Mouse (Mus musculus) hindbrain, embryonic 11.5 days (tissue): ENCODE data around the gene Tmem8b. TPM values are rescaled to one million over a fixed set of nuclear protein-coding genes. Genes with fewer than 3 reads are reported as not detected.
A peak's percentile ranks its signal among the peaks of the same experiment; 100 is the strongest.

ENCODE experiments used
- ATAC-seq: fragments of 200-750 bp; cut with Nextera tagmentation; 2 replicates; pipeline ENCODE4 v1.8.0; 2017; ENCODE audit warnings: mild to moderate bottlenecking, moderate TSS enrichment, moderate library complexity; ENCODE audit not compliant: low FRiP score
- DNase-seq: peaks from one replicate; pipeline ENCODE4 v3.0.0-alpha.2; 2015; ENCODE audit warnings: low spot score
- H3K27ac ChIP-seq: fragments of 300-500 bp; sonication (generic); 2 replicates; pipeline ENCODE4 v1.5.1; 2014; ENCODE audit warnings: mild to moderate bottlenecking, low read depth, low read length
- H3K27me3 ChIP-seq: fragments of 300-500 bp; sonication (generic); 2 replicates; pipeline ENCODE4 v1.6.1; 2014; ENCODE audit warnings: mild to moderate bottlenecking, low read length, moderate library complexity, mixed read lengths; ENCODE audit not compliant: control insufficient read depth, insufficient read depth
- H3K36me3 ChIP-seq: fragments of 300-500 bp; sonication (generic); 2 replicates; pipeline ENCODE4 v1.6.1; 2014; ENCODE audit warnings: mild to moderate bottlenecking, low read length, moderate library complexity, mixed read lengths; ENCODE audit not compliant: control insufficient read depth, insufficient read depth
- H3K4me1 ChIP-seq: fragments of 300-500 bp; sonication (generic); replicated peaks from 2 replicates; pipeline ENCODE4 v1.6.1; 2014; ENCODE audit warnings: low read length, mixed read lengths; ENCODE audit not compliant: control insufficient read depth, insufficient read depth
- H3K4me2 ChIP-seq: fragments of 300-500 bp; sonication (generic); replicated peaks from 2 replicates; pipeline ENCODE4 v1.6.1; 2014; ENCODE audit warnings: mild to moderate bottlenecking, low read depth, low read length
- H3K4me3 ChIP-seq: fragments of 300-500 bp; sonication (generic); 2 replicates; pipeline ENCODE4 v1.5.1; 2014; ENCODE audit warnings: low read depth, low read length
- H3K9ac ChIP-seq: fragments of 300-500 bp; sonication (generic); 2 replicates; pipeline ENCODE4 v1.6.1; 2014; ENCODE audit warnings: low read depth, low read length
- H3K9me3 ChIP-seq: fragments of 300-500 bp; sonication (generic); 2 replicates; pipeline ENCODE4 v1.6.1; 2016; ENCODE audit warnings: low read length; ENCODE audit not compliant: control insufficient read depth
- WGBS: fragments of 180-500 bp; shearing (Covaris S2); extraction: QIAGEN DNeasy Blood & Tissue Kit; methylation state at CpG from one replicate; pipeline ENCODE4 v1.1.7; 2014; 5-methylcytosine and 5-hydroxymethylcytosine counted together
- polyA plus RNA-seq: library from polyadenylated mRNA; unstranded; fragments of >200 nt; fragmentation: Nextera tagmentation; extraction: Ambion mirVana; gene quantifications from 2 replicates; pipeline ENCODE4 v1.2.1, GENCODE M21; 2014

The Tmem8b gene
- polyA plus RNA-seq: 5.7 and 7.2 TPM in 2 replicates

DNA sequence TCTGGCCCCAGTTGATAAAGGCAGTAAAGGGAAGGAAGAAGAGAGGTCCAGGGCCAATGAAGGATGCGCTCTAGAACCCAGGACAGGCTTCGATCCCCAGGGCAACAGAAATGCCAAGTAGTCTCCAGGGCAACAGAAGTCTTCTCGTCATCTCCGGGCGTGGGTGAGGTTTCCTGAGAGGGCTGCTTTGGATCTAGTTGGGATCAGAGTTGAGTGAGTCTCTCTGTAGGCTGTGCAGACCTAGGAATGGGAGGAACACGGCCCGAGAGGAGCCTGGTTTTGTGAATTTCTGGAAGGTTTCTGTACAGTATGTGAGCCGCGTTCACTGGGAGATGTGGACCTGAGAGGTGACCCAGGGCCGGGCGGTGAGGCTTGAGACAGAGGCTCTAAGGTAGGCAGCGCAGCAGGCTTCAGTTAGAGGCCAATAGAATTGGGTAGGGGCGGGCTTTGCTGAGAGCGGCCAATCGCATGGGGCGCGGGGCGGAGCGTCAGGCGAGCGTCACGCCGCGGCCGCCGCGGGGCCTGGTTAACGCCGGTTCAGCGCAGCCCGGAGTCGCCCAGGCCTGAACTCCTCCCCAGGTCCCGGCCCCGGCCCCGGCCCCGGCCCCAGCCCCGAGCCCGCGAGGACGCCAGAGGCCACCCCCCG lies at the start of gene Tmem8b, which contains the start of gene Fam221b:
Gene Tmem8b (plus strand): TSS at position 190 of the 646 bp plus-strand sequence.
Gene Fam221b (minus strand): TSS at position 364 of the 646 bp plus-strand sequence.
- Histone ChIP-seq H3K36me3 (no peaks in the 10 kb centered on the region), H3K4me3 (peak within 1 kb of the TSS; percentile 78), H3K27me3 (peaks cover 9% of the 10 kb centered on the region), H3K4me1 (peaks cover 2% of the 10 kb centered on the region; the same call in 1 of the 2 replicates), H3K27ac (peak within 1 kb of the TSS; percentile 36; the same call in 1 of the 2 replicates), H3K9me3 (no peaks in the 10 kb centered on the region), H3K4me2 (peak within 1 kb of the TSS; percentile 86), H3K9ac (peak within 1 kb of the TSS; percentile 93)
- ATAC-seq (peak; percentile 90), DNase-seq (peak; percentile 93)
- WGBS: 1% methylated on average over 34 of the region's 41 CpGs

DNA sequence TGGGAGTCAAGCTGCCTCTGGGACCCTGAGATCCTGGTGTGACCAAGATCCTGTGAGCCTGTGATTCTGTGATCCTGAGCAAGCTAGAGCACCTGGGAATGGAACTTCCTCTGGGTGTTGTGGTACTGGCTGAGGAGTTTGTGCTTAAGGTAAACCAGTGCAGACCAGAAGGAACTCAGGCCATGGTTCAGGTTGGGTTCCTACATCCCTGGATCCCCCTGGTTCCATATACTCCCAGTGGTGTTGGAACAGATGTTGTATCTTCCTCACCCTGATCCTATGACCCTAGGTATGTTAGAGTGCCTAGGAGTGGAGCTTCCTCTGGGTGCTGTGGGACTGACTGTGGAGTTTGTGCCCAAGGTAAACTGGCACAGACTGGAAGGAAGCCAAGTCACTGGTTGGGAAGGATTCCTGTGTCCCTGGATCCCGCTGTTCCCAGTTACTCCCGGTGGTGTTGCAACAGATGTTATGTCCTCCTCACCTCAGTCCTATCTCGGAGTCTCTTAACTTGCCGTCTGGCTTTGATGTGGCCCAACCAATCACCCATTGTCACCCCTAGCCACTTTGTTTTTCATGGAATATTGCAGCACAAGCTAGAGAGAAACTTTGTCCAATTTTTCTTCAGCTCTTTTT lies 48.5 kb upstream of the Tmem8b start:
- Histone ChIP-seq H3K4me2 (no peak overlapping the region), H3K9ac (no peak overlapping the region), H3K4me3 (no peak overlapping the region), H3K9me3 (no peaks in the 10 kb centered on the region), H3K27me3 (no peaks in the 10 kb centered on the region), H3K27ac (no peak overlapping the region), H3K36me3 (no peaks in the 10 kb centered on the region), H3K4me1 (no peaks in the 10 kb centered on the region)
- 83% methylated on average over 4 of the region's 4 CpGs for WGBS
- DNase-seq (no peak), ATAC-seq (no peak)

DNA sequence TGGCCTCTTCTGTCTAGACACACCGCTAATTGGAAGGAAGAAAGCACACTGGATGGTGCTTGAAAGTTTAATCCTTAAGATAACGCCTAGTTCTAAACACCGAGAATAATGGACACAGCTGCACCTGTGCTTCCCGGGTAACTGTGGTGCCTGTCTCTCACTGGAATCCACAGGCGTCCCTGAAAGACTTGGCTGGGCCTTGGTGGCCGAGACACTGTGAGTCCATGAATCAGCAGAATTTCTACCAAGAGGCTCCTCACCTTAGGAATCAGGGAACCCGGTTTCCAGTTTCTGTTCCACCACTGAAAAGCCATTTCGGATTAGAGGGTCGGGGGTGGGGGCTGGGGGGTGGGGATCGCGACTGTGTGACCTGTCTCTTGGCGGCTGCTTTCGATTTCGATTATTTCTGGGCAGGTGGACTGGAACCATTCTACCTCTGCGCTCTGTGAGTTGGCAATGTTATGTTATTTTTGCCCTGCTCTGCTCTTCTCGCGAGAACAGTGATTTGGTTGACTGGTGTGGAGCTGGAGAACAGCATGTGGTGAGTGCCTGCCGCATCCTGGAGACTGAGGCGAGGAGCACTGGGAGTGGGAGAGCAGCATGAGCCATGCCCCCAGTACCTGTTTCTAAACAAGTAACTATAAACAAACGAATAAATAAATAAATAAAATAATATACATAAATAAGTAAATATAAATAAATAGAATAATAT lies 39.5 kb upstream of the Tmem8b start:
- H3K4me2 ChIP-seq: no peak overlapping the region
- peaks cover 14% of the 10 kb centered on the region for H3K4me1 ChIP-seq
- H3K9me3 ChIP-seq: no peaks in the 10 kb centered on the region; the same call in 1 of the 2 replicates
- WGBS: 39% methylated on average over 20 of the region's 20 CpGs
- ATAC-seq (no peak), DNase-seq (peak; percentile 37)
- peaks cover 4% of the 10 kb centered on the region; the same call in 1 of the 2 replicates for H3K27me3 ChIP-seq
- no peak overlapping the region for H3K4me3 ChIP-seq
- no peak overlapping the region for H3K9ac ChIP-seq
- no peak overlapping the region for H3K27ac ChIP-seq
- no peaks in the 10 kb centered on the region for H3K36me3 ChIP-seq

DNA sequence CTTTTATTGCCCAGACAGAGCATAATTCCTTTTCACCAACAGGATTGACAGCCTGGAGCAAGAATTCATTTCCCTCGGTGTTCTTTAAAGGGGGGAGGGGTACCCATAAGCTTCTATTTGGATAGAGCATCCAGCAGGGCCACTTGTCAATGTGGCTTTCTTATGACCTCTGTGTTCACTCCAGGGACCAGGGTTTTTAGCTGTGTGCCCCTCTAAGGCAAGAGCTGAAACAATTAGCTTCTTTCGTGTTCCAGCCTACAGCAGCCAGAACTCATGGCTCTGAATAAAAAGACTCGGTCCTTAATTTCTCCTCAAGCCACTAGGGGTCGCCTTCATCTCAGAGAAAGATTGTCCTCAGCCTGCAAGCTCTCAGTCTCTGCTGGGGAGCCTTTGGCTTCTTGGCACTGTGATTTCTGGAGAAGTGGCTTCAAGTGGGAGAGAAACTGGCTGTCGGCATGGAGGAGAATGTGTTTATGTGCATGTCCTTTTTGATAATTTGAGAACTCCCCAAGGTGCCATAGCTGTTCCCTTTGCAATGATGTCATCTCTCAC lies 38.7 kb upstream of the Tmem8b start:
- Histone ChIP-seq H3K4me3 (no peak overlapping the region), H3K27me3 (peaks cover 4% of the 10 kb centered on the region; the same call in 1 of the 2 replicates), H3K4me1 (peaks cover 14% of the 10 kb centered on the region), H3K4me2 (no peak overlapping the region; the same call in 1 of the 2 replicates), H3K9ac (no peak overlapping the region), H3K27ac (peak overlapping the region; percentile 87), H3K9me3 (no peaks in the 10 kb centered on the region; the same call in 1 of the 2 replicates), H3K36me3 (no peaks in the 10 kb centered on the region)
- DNase-seq (peak; percentile 89), ATAC-seq (peak; percentile 56)
- WGBS: 6% methylated on average over 5 of the region's 5 CpGs

DNA sequence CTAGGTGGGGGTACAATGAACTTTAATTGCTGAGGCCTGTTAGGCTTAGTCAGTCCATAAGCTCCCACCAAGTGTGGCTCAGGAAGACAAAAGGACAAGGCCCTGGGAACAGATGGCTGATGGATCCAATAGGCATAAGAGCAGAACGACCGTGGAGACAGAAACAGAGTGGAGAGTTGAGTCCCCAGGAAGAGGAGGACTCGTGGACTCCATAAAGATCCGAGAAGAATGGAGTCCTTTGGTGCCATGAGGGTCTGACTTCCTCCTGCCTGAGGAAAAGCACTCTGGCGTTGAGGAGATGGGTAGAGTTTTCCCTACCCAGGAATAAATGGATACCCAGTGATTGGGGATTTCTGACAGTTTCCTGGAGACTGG lies 38.1 kb upstream of the Tmem8b start:
- Histone ChIP-seq H3K36me3 (no peaks in the 10 kb centered on the region), H3K9ac (peak overlapping the region; percentile 93; the same call in 1 of the 2 replicates), H3K4me3 (peak overlapping the region; percentile 55), H3K4me1 (peaks cover 14% of the 10 kb centered on the region), H3K27ac (peak overlapping the region; percentile 87), H3K9me3 (no peaks in the 10 kb centered on the region), H3K4me2 (peak overlapping the region; percentile 88), H3K27me3 (peaks cover 4% of the 10 kb centered on the region; the same call in 1 of the 2 replicates)
- DNase-seq (peak; percentile 58), ATAC-seq (no peak; the same call in none of the 2 replicates)
- 12% methylated on average over 5 of the region's 5 CpGs for WGBS

DNA sequence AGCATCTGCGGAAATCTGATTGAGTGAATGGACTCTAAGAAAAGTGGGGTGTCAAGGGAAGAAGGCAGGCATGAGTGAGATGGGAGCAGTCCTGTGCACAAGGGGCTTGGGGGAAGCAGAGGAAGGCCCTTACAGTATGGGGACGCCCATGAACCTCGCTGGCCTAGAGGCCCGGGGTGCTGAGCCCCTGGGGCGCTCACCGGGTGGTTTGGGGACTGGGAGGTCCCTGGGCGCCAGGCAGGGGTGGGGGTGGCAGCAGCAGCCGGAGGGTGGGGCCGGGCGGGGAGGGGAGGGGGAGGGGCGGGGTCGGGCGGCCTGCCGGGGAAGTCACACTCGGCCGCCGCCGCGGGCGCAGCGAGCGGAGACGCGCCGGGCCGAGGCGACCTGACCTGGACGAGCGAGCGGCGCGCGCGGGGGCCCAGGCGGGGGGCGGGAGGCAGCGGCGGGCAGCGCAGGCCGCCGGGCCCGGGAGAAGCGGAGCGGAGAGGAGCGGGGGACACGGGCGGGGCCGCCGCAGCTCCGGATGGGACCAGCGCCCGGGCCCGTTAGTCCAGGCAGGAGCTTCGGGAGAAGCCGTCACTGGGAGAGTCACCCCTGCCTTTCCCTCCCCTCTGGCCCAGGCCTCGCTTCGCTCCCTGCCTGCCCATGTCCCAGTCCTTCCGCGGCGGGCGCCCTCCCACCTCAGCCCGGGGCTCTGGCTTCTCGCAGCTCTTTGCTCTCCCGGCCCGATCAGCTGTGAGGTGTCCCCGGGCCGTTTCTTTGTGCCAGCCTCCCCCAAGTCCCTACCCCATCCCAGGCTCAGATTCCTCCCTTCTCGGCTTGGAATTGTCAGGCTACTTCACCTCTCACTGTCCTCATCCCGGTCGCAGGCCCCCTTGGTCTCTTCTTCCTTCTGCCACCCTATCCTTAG lies 37.5 kb upstream of the Tmem8b start, which contains the start of gene Npr2:
Gene Npr2 (plus strand): TSS at position 890 of the 910 bp plus-strand sequence.
- Histone ChIP-seq H3K36me3 (no peaks in the 10 kb centered on the region), H3K4me3 (peak within 1 kb of the TSS; percentile 55), H3K27me3 (peaks cover 4% of the 10 kb centered on the region; the same call in 1 of the 2 replicates), H3K27ac (peak within 1 kb of the TSS; percentile 87), H3K4me2 (peak within 1 kb of the TSS; percentile 88), H3K9me3 (no peaks in the 10 kb centered on the region), H3K4me1 (peaks cover 14% of the 10 kb centered on the region), H3K9ac (peak within 1 kb of the TSS; percentile 93)
- DNase-seq (peak; percentile 71), ATAC-seq (peak; percentile 50)
- under 1% methylated on average over 33 of the region's 70 CpGs for WGBS

DNA sequence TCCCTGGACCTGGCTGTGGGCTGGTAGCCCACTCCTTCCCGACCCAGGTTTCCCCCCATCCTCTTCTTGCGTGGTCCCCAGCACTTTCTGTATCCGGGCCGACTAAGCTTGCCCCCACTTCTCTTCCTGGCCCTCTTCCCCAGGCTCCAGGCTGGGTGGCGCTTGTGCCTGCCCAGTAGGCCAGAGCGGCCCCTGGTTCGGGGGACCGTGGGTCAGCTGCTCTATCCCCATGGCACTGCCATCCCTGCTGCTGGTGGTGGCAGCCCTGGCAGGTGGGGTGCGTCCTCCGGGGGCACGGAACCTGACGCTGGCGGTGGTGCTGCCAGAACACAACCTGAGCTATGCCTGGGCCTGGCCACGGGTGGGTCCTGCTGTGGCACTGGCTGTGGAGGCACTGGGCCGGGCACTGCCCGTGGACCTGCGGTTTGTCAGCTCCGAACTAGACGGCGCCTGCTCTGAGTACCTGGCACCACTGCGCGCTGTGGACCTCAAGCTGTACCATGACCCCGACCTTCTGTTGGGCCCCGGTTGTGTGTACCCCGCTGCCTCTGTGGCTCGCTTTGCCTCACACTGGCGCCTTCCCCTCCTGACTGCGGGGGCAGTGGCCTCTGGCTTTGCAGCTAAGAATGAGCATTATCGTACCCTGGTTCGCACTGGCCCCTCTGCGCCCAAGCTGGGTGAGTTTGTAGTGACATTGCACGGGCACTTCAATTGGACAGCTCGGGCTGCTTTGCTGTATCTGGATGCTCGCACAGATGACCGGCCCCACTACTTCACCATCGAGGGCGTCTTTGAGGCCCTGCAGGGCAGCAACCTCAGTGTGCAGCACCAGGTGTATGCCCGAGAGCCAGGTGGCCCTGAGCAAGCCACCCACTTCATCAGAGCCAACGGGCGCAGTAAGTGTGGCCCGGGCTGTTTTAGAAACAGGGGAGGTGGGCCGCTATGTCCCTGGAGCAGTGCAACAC lies 36.5 kb upstream of the Tmem8b start:
- ATAC-seq: 0 out of 2 replicates have a peak, but pooled peaks have one; percentile 6

More for the DNA sequence above, 36.5 kb upstream of the Tmem8b start:
- Histone ChIP-seq H3K4me2 (peak overlapping the region; percentile 88), H3K4me1 (peaks cover 14% of the 10 kb centered on the region), H3K4me3 (peak overlapping the region; percentile 55), H3K9me3 (no peaks in the 10 kb centered on the region), H3K36me3 (no peaks in the 10 kb centered on the region), H3K9ac (peak overlapping the region; percentile 93), H3K27me3 (peaks cover 4% of the 10 kb centered on the region; the same call in 1 of the 2 replicates), H3K27ac (peak overlapping the region; percentile 87)
- WGBS: 42% methylated on average over 42 of the region's 42 CpGs
- DNase-seq: no peak
